Mouse (Mus musculus): Measurements from ENCODE around the gene Krtap24-1. TPM values are rescaled to one million over a fixed set of nuclear protein-coding genes. Genes with fewer than 3 reads are reported as not detected.

The Krtap24-1 gene
- total and polyA plus RNA-seq, 3 experiments: not detected

- no peaks in the 10 kb centered on the region for H3K4me1 ChIP-seq (ENCODE audit: control insufficient read depth in 1 of 2, insufficient read depth in 2 of 2, low read length in 2 of 2)
- no peak overlapping the region for H3K27ac ChIP-seq (ENCODE audit: control insufficient read depth, low read depth, low read length)
- H3K9me3 ChIP-seq (replicated peaks; ENCODE audit: insufficient read depth, low read length): no peaks in the 10 kb centered on the region
- TF ChIP-seq NELFE (IDR thresholded peaks at IDR 0.05; ENCODE audit: low read depth, low read length): no peak
- no peak for TF ChIP-seq ZMIZ1 (IDR thresholded peaks at IDR 0.05; ENCODE audit: low read depth, low read length)
- TF ChIP-seq SIN3A (IDR thresholded peaks at IDR 0.05; ENCODE audit: low read length): no peak
- no peak for TF ChIP-seq MAZ (IDR thresholded peaks at IDR 0.05; ENCODE audit: low read depth, low read length)
- no peak for TF ChIP-seq MYC (IDR thresholded peaks at IDR 0.05; ENCODE audit: low read depth, low read length)
- no peak for TF ChIP-seq MAX (IDR thresholded peaks at IDR 0.05; ENCODE audit: low read length)
- TF ChIP-seq ETS1 (IDR thresholded peaks at IDR 0.05; ENCODE audit: low read depth, low read length): no peak
- TF ChIP-seq POLR2AphosphoS5 (IDR thresholded peaks at IDR 0.05; ENCODE audit: borderline replicate concordance, low read depth, low read length): no peak
- no peak for TF ChIP-seq ZKSCAN1 (IDR thresholded peaks at IDR 0.05; ENCODE audit: low read depth, low read length)
- no peaks in the 10 kb centered on the region for H3K36me3 ChIP-seq (ENCODE audit: control insufficient read depth in 1 of 2, insufficient read depth in 2 of 2, low read length in 2 of 2)
- H3K4me3 ChIP-seq (ENCODE audit: control insufficient read depth in 1 of 2, insufficient read depth in 1 of 2, low read depth in 2 of 2, low read length in 2 of 2): no peak overlapping the region
- H3K27me3 ChIP-seq (ENCODE audit: control insufficient read depth in 1 of 2, insufficient read depth in 2 of 2, low read length in 2 of 2): no peaks in the 10 kb centered on the region
- no peaks in the 10 kb centered on the region for H3K79me2 ChIP-seq (ENCODE audit: control insufficient read depth, insufficient read depth, low read length, poor library complexity)
- DNase-seq (ENCODE audit: low read depth, low spot score): no peak
- no peak overlapping the region for H3K9ac ChIP-seq (ENCODE audit: control insufficient read depth, low read depth, low read length, poor library complexity, severe bottlenecking)
Observed at GRCm38 (mm10) chr16:88602464-88602863, 9.6 kb downstream of the Krtap24-1 start.

DNA sequence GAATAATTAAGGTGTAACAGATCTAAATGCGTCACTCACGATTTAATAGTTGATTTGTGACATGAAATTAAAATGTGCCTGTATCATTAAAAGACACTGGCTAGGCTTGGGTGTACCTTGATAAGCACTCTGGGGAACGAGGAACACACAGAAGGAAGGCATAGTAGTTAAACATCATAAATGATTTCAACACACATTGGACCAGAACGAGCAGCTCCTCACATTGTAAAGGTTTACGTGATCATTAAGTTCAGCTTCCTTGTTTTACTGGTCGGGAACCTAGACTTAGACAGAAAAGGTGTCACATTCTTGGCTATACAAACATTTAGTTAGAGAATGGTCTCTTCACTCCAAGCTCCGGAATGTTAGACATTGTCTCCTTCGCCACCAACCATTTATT, 11.8 kb downstream of the Krtap24-1 start:
- Histone ChIP-seq H3K36me3 (ENCODE audit: control insufficient read depth in 1 of 2, insufficient read depth in 2 of 2, low read length in 2 of 2) (no peaks in the 10 kb centered on the region), H3K79me2 (ENCODE audit: control insufficient read depth, insufficient read depth, low read length, poor library complexity) (no peaks in the 10 kb centered on the region), H3K27ac (ENCODE audit: control insufficient read depth, low read depth, low read length) (no peak overlapping the region), H3K27me3 (ENCODE audit: control insufficient read depth in 1 of 2, insufficient read depth in 2 of 2, low read length in 2 of 2) (no peaks in the 10 kb centered on the region), H3K9ac (ENCODE audit: control insufficient read depth, low read depth, low read length, poor library complexity, severe bottlenecking) (no peak overlapping the region), H3K4me1 (ENCODE audit: control insufficient read depth in 1 of 2, insufficient read depth in 2 of 2, low read length in 2 of 2) (no peaks in the 10 kb centered on the region), H3K9me3 (replicated peaks; ENCODE audit: insufficient read depth, low read length) (no peaks in the 10 kb centered on the region), H3K4me3 (ENCODE audit: control insufficient read depth in 1 of 2, insufficient read depth in 1 of 2, low read depth in 2 of 2, low read length in 2 of 2) (no peak overlapping the region)
- TF ChIP-seq MXI1 (IDR thresholded peaks at IDR 0.05; ENCODE audit: low read depth, low read length): no peak
- TF ChIP-seq USF1 (IDR thresholded peaks at IDR 0.05; ENCODE audit: low read depth, low read length): no peak
- DNase-seq (ENCODE audit: low read depth, low spot score): no peak

- Histone ChIP-seq H3K9me3 (replicated peaks; ENCODE audit: insufficient read depth, low read length) (no peaks in the 10 kb centered on the region), H3K79me2 (ENCODE audit: control insufficient read depth, insufficient read depth, low read length, poor library complexity) (no peaks in the 10 kb centered on the region), H3K27ac (ENCODE audit: control insufficient read depth, low read depth, low read length) (no peak overlapping the region), H3K9ac (ENCODE audit: control insufficient read depth, low read depth, low read length, poor library complexity, severe bottlenecking) (no peak overlapping the region), H3K27me3 (ENCODE audit: control insufficient read depth in 1 of 2, insufficient read depth in 2 of 2, low read length in 2 of 2) (no peaks in the 10 kb centered on the region), H3K36me3 (ENCODE audit: control insufficient read depth in 1 of 2, insufficient read depth in 2 of 2, low read length in 2 of 2) (no peaks in the 10 kb centered on the region), H3K4me1 (ENCODE audit: control insufficient read depth in 1 of 2, insufficient read depth in 2 of 2, low read length in 2 of 2) (no peaks in the 10 kb centered on the region), H3K4me3 (ENCODE audit: control insufficient read depth in 1 of 2, insufficient read depth in 1 of 2, low read depth in 2 of 2, low read length in 2 of 2) (no peak overlapping the region)
- no peak for DNase-seq (ENCODE audit: low read depth, low spot score)
- TF ChIP-seq JUND (IDR thresholded peaks at IDR 0.05; ENCODE audit: low read depth, low read length): no peak
- no peak for TF ChIP-seq SIN3A (IDR thresholded peaks at IDR 0.05; ENCODE audit: low read length)
- TF ChIP-seq MYC (IDR thresholded peaks at IDR 0.05; ENCODE audit: low read depth, low read length): no peak
Observed at GRCm38 (mm10) chr16:88599504-88600237, 12.4 kb downstream of the Krtap24-1 start.

Measured in MEL (cell line).